Mouse (Mus musculus): Measurements from ENCODE around the gene Gadd45b.
A peak's percentile ranks its signal among the peaks of the same experiment; 100 is the strongest.

Gene Gadd45b

DNA sequence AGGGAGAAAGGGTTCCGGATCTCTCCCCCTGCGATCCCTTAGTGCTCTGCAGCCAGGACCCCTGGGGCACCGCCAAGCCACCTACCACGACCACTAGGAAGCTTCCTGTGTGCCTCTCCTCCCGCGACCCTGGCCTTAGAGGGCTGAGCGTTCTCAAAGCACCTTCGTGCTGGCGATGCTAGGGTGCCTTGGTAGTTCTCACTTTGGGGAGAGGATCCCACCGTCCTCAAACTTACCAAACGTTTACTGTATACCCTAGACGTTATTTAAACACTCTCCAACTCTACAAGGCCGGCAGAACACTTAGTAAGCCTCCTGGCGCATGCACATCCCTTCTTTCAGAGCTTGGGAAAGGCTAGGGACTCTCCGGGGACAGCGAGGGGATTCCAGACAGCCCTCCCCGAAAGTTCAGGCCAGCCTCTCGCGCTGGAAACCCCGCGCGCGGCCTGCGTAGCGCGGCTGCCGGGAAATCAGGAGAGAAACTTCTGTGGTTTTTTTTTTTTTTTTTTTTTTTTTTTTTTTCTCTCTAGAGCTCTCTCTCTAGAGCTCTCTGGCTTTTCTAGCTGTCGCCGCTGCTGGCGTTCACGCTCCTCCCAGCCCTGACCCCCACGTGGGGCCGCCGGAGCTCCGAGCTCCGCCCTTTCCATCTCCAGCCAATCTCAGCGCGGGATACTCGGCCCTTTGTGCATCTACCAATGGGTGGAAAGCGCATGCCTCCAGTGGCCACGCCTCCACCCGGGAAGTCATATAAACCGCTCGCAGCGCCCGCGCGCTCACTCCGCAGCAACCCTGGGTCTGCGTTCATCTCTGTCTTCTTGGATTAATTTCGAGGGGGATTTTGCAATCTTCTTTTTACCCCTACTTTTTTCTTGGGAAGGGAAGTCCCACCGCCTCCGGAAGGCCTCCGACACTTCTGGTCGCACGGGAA, at the start of gene Gadd45b:
Gene Gadd45b (plus strand): TSS at position 775 of the 928 bp plus-strand sequence.
- DNase-seq (ENCODE audit: low read depth), result peak; percentile 97

DNA sequence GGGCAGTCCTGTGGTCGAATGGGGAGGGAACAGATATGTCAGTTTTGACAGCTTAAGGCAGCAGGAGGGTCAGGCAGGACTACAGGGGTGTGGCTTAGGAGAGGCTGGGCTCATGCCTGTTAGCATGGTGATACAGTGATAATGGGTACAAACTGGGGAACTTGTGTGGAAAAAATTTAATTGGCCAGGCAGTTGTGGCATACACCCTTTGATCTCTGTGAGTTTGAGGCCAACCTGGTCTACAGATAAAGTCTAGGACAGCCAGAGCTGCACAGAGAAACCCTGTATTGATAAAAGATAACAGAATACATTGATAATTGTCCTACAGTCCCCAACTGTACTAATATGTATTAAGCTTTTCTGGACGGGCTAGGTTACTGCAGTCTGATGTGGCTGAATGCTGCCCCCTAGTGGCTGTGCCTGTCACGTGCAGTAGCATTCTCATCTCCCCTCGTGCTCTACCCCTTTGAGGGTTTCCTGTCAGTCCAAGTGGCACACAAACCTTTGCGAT, 49.7 kb upstream of the Gadd45b start:
- peak; percentile 76 for DNase-seq (ENCODE audit: low read depth)

DNA sequence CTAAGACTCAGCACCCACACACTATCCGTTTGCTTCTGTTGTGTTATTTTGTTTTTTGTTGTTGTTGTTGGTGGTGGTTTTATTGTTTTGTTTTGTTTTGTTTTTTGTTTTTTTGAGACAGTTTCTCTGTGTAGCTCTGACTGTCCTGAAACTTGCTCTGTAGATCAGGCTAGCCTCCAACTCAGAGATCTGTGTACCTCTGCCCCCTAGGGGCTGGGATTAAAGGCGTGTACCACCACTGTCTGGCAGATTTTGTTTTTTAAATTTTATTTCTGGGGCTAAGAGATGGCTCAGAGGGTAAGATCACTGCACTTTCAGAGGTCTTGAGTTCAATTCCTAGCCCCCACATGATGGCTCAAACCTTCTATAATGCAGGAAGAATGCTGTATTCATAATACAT, 49.0 kb upstream of the Gadd45b start:
- no peak for DNase-seq (ENCODE audit: low read depth)

DNA sequence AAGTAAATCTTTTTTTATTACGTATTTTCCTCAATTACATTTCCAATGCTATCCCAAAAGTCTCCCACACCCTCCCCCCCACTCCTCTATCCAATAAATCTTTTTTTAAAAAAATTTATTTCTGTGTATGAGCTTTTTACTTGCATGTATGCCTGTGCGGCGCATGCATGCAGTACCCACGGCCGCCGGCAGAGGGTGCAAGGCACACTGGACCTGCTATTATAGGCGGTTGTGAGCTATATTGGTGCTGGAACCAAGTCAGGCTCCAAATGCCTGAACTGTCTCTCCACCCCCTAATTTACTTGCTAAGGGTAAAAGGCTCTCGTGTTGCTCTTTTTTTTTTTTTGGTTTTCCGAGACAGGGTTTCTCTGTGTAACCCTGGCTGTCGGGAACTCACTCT, 48.6 kb upstream of the Gadd45b start:
- DNase-seq (ENCODE audit: low read depth), result peak; percentile 48

DNA sequence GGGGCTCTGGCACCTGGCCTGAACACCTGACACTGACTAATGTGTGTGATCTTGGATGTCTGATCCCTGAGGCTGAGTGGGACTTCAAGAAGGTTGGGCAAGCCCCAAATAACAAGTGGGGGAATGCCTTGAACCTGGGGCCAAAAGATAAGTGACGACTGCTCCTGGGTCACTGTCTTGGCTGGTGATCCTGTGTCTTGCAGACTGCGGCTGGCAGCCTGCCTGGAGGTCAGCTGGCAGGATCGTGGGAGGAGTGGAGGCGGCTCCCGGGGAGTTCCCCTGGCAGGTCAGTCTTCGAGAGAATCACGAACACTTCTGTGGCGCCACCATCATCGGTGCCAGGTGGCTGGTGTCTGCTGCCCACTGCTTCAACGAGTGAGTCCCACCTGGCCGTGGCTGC, 42.7 kb upstream of the Gadd45b start:
- DNase-seq (ENCODE audit: low read depth), result no peak

DNA sequence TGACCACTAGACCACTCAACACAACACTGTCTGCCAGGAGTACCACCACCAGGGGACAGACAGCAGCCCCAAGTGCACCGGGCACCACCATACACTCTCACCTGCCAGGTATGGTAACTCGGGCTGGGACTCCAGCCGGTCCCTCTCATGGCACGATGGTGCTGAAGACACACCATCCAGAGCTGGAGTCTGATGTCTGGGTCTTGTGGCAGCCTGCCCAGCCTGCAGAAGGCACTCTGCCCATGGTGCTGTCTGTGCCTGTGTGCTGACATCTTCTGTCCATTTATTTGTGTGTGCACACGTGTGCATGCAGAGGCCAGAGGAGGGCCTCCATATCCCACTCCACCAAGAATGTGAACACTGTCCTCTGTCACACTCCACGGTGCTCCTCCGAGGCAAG, 34.8 kb upstream of the Gadd45b start:
- no peak for DNase-seq (ENCODE audit: low read depth)

DNA sequence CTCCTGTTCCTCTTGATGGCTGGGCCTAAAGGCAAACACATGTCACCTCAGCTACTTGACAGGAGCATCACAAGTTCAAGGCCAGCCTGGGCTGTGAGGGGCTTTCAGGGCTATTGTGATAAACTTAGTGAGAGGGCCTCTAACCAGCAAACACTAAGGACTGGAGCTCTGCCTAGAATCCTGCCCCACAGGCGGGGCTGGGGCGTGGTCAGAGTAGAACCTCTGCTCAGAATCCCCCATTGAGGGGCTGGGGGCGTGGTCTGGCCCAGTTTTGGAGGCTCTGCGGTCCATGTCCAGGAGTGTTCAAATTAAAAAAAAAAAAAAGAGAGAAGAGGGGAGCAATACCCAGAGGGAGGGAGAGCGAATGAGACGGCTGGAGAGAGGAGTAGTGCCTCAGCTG, 34.2 kb upstream of the Gadd45b start:
- no peak for DNase-seq (ENCODE audit: low read depth)

DNA sequence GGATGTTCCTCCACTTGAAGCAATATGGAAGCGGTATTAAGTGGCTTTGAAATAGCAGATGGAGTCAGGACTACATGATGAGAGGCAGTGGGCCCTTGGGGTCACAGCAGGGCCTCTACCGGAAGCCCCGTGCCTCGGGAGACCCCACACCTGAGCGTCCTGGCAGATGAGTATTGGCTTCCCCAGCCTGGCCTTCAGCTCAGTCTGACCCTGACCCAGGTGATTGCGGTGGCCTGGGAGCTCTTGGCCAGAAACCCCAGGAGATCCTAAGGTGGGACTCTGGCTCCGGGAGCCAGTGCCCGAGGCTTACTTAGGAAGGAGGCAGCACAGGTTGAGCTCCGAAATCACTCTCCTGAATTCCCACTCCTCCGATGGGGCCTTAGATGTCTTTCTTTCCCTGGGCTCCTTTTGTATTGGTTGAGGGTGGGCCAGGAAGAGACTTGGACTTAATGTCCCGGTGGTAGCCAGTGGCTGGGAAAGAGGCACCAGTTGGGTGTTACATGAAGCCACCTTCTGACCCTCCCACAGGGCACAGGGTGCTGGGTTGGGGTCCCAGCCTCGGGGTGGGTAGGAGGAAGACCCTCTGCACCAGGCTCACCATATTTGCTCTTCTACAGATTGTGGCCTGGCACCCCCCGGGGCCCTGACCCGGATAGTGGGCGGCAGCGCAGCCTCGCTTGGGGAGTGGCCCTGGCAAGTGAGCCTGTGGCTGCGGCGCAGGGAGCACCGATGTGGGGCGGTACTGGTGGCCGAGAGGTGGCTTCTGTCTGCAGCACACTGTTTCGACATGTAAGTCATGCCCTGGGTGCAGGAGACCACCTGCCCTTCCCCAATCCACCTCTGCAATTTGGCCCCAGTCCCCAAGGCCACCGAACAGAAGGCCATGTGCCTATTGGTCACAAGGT, 33.0 kb upstream of the Gadd45b start:
- DNase-seq (ENCODE audit: low read depth), result no peak

DNA sequence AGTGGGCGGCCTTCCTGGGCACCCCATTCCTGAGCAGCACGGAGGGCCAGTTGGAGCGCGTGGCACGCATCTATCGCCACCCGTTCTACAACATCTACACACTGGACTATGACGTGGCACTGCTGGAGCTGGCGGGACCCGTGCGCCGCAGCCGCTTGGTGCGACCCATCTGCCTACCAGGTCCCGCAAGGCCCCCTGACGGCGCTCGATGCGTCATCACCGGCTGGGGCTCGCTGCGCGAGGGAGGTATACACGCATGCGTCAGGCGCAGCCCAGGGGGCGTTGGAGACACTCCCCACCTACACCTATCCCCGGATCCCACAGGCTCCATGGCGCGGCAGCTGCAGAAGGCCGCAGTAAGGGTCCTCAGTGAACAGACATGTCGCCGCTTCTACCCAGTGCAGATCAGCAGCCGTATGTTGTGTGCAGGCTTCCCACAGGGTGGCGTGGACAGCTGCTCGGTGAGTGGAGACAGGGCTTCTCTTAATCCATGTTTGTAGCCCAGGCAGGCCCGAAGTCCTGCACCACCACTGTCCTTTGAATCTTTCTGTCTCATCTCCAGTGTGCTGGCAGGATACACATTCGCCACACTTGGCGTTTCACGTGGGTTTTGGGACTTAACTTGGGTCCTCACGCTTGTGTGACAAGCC, 31.9 kb upstream of the Gadd45b start:
- no peak for DNase-seq (ENCODE audit: low read depth)

DNA sequence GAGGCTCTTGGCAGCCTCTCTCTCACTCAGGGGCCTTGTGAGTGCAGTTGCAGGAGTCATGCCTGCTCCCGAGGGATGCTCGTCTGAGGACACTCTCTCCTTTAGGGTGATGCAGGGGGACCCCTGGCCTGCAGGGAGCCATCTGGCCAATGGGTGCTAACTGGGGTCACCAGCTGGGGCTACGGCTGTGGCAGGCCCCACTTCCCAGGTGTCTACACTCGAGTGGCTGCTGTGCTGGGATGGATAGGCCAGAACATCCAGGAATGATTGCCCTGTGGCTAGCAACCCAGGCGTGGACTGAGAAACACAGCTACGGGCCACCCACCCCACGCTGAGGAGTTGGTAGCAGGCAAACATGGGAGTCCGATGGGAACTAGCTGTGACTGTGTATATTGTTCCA, 30.8 kb upstream of the Gadd45b start:
- no peak for DNase-seq (ENCODE audit: low read depth)

DNA sequence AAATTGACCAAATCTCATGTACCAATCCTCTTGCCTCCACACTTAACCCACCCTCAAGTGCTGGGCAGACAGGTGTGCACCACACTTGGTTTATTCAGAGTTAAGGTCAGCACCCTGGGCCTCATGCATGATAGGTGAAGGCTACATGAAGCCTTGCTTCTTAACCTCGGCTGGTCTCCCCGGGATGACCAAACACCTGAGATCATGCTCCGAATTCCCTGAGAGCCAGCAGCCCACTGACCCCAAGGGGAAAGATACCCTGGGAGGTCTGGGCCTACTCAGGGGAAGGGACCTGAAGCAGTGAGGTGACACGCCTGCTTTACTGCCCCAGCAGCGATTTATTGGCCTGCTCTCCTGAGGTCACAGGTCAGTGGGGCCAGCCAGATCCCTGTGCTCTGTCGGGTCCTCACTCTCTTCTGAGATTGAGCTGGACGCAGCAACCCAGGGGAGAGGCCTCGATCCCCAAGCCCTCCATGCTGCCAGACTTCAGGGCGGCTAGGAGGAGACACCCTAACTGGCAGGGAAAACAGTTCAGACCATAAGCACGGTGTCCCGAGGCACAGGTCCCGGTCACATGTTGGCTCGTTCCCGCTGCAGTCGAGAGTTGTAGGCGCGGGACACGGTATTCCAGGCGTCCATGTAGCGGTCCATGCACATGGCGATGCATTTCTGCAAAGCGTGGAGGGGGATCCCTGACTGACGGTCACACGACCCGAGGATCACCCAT, 30.1 kb upstream of the Gadd45b start:
- DNase-seq (ENCODE audit: low read depth), result no peak

DNA sequence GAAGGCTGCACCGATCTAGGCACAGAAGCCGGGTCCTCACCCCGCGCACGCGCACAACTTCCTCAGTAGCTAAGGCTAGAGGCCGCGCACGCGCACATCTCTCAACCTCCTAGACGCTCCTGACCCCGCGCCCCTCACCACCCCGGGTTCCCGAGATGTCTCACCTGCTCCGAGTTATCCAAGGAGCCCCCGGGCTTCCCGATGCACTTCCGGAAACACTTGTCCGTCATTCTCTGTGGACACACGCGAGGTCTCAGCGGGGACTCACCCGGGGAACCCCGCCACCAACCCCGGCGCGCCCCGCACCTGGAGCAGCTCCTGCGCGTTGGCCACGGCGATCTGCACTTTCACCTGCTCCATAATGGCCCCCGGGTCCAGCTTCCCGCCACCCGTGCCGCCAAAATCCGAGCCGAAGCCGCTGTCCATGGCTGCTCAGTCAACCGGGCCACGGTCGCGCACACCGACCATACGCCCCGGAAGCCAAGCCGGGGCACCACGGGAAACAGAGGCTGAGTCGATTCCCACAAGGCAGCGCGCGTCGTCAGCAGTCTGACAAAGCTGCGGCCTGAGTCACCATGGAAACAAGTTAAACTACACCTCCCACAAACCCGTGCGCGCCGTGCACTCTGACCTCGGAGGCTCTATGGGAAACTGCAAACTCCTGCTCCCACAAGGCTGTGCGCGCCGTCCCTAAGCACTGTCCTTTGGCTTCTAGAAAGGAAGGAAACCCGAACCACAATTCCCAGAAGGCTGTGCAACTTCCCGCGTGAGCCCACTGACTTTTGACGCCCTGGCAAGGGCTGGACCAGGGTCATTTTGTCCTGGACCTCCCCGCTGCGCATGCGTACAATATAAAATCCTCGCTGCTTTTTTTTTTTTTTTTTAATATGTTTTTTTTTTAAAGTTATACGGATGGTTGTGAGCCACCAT, 29.3 kb upstream of the Gadd45b start, which contains the start of gene Timm13:
Gene Timm13 (minus strand): TSS at position 652 of the 930 bp plus-strand sequence.
- DNase-seq (ENCODE audit: low read depth), result peak; percentile 97

DNA sequence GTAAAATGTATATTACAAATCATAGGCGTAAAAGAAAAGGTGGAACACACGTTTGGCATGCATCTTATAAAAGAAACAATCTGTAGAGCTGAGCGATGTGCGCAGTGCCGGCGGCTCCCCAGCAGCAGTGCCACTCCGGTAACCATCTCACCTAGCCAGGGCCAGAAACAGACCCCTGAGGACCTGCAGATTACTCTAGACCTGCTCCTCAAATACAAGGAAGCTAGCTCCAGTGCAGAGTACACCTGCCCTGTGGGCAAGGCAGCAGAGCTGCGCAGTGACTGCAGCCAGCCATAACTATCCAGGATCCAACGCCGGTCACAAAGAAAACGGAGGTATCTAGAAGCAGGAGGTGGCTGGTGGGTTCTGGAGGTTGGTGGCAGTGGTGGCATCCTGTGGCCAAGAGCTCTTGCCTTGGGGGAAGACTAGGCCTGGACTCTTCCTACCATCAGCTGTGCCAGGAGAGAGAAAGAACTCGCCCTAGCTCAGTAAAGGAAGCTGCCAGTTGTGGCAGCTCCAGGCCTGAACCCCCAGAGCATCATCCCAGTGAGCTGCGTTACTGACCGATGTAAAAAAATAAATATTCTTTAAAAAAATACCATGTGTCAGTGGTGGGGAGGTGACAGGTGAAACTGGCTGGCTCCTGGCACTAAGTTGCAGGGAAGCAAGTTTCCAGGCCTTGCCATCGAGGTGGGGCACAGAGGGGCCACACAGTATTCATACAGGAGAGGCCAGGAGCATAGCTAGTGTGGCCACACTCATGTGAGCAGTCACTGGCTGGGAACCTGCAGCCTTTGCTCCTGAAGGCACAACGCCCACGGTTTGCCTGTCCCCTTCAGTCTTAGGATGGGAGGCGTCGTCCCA, 28.2 kb upstream of the Gadd45b start:
- DNase-seq (ENCODE audit: low read depth), result no peak

DNA sequence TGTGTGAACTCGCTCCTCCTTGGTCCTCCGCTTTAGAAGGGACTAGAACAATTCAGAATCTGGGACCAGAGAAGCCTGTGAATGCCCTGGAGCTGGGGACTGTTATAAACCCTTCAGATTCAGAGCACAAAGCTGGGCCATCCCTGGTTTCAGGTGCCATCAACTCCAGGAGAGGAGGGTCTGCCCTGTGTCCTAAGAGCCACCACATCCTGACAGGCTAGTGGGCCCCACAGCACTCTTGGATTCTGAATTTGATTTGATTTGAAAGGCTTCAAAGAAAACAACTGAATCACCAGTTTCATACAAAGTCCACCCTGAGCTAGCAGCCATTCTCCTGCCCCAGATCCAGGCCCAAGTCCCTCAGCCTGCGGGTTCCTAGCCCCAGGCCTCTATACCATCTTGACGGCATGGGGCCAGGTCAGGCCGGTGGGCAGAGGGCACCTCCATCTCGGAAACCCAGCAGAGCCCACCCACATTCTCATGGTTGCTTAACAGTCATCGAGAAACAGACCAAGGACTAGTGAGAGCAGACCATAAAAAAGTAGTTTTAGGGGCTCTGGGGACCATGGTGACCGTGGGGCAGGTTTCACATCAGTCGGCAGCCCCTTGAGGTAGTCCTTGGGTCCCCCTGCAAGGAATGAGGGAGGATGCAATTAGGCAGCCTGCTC, 27.5 kb upstream of the Gadd45b start:
- DNase-seq (ENCODE audit: low read depth), result no peak

DNA sequence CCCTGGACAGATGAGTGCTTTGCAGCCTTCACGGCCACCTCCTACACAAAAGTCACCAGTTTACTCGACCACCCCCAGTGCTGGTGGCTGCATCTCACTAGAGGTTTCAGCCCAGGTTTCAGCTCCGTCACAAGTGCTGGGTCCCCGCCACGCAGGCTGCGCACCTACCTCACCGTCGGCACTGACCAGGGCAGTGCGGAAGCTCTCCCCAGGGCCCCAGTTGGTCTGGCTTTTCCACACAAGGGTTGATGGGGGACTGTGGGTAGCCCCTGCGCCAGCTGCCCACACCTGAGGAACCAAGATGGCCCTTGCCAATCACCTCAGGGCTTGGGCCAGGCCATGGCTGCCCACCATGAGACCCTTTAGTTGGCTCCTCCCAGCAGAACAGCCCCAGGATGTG, 26.6 kb upstream of the Gadd45b start:
- no peak for DNase-seq (ENCODE audit: low read depth)

DNA sequence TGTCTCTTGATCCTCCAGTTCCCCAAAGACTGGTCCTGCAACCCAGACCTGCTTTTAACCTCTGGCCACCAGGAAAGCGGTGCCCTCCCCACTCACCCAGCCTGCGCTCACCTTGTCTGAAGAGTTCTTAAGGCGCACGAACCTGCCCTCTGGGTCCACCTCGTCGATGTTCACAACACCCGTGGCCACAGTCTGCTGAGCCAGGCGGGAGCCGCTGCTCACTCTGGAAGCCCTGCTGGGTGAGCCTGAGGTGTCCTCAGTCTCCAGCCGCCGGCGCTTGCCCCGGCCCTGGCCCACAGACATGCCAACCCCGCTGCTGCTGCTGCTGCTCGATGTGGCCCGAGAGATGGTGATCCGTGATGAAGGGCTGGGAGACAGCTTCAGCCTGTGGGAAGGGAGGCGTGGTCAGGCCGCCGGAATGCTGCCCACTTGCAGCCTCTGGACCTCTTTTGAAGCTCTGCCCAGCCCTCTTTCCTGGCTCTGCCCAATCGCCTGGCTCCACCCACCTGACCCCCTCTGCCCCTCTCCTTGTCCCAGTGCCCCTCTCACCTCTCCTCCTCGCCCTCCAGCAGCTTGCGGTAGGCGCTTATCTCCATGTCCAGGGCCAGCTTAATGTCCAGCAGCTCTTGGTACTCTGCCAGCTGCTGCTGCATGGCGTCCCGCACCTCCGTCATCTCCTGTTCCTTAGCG, 25.7 kb upstream of the Gadd45b start:
- DNase-seq (ENCODE audit: low read depth), result no peak

DNA sequence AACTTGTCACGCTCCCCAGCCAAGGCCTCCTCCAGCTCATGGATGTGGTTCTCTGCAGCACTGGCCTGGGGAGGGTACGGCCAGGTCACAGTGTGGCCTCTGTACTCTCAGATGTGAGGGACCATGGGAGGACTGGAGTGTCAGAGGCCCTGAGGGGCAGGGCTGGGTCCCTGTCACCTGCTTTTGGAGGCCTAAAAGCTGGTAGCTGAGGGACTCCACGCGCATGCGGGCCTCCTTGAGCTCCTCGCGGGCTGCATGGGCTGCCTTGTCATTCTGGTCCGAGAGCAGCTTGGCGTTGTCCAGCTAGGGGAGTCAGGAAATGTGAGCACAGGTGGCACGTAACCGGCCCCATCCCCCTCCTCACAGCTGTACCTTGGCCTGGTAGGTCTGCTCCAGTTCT, 25.2 kb upstream of the Gadd45b start:
- DNase-seq (ENCODE audit: low read depth), result no peak
